Mouse (Mus musculus) layer of hippocampus, adult 8-10 months (tissue): Measurements from ENCODE around the gene Lhb. TPM values are rescaled to one million over a fixed set of nuclear protein-coding genes. Genes with fewer than 3 reads are reported as not detected.

Source experiments
- microRNA-seq, 2 experiments: library from miRNA; unstranded; fragments of <30 nt; microRNA quantifications; one replicate each; pipeline ENCODE4 v1.2.0; 2022
- total RNA-seq, 4 experiments: library from RNA; stranded (reverse); gene quantifications; 2 replicates each; pipeline ENCODE4 v1.2.4; 2022

The Lhb gene
- total RNA-seq, 4 experiments from 2014 or later: 0.52 TPM; not detected in 3

Small RNAs within 50 kb of the gene (microRNA-seq; reads per million reads assigned to microRNA genes)
- 0 reads per million in 2 experiments for gene Gm22133

Other genes with a start within 250 kb of the Lhb start
- under 1 TPM in 2 of 4 experiments, not detected in 2; 0.20 to 0.51 TPM for gene Gfy, start 241.3 kb upstream of the Lhb start, total RNA-seq
- gene Pth2, start 239.8 kb upstream of the Lhb start, total RNA-seq: not detected
- 1 to 10 TPM; 2.5 to 4.8 (median 3.6) TPM for gene Ccdc155, start 215.9 kb upstream of the Lhb start, total RNA-seq
- gene Dkkl1, start 208.7 kb upstream of the Lhb start, total RNA-seq: 1 to 10 TPM; 2.1 to 3.3 (median 2.6) TPM
- gene Tead2, start 205.1 kb upstream of the Lhb start, total RNA-seq: 1 to 10 TPM; 2.2 to 5.4 (median 3.7) TPM
- gene Cd37, start 181.7 kb upstream of the Lhb start, total RNA-seq: 10 to 100 TPM in 2 of 4 experiments, 1 to 10 TPM in 2; 6.3 to 34.1 (median 18.1) TPM
- gene Slc6a16, start 179.7 kb upstream of the Lhb start, total RNA-seq: 1 to 10 TPM; 1.9 to 3.4 (median 2.6) TPM
- not detected for gene Slc6a21, start 143.3 kb upstream of the Lhb start, total RNA-seq
- gene Trpm4, start 87.0 kb upstream of the Lhb start, total RNA-seq: 10 to 100 TPM; 16.0 to 25.6 (median 19.4) TPM
- gene Hrc, start 85.5 kb upstream of the Lhb start, total RNA-seq: under 1 TPM in 2 of 4 experiments, not detected in 2; 0.21 to 0.39 TPM
- 100 to 1,000 TPM; 123 to 143 (median 133) TPM for gene Ppfia3, start 53.8 kb upstream of the Lhb start, total RNA-seq
- gene Lin7b, start 50.2 kb upstream of the Lhb start, total RNA-seq: 100 to 1,000 TPM; 131 to 156 (median 140) TPM
- gene Snrnp70, start 25.1 kb upstream of the Lhb start, total RNA-seq: 100 to 1,000 TPM; 387 to 503 (median 439) TPM
- under 1 TPM in 1 of 4 experiments, not detected in 3; 0.14 TPM for gene Kcna7, start 15.2 kb upstream of the Lhb start, total RNA-seq
- gene Ntf5, start 7.1 kb upstream of the Lhb start, total RNA-seq: under 1 TPM in 3 of 4 experiments, not detected in 1; 0.31 to 0.39 (median 0.31) TPM
- 10 to 100 TPM; 16.0 to 23.3 (median 20.2) TPM for gene Gys1, start 14.0 kb downstream of the Lhb start, total RNA-seq
- gene Ruvbl2, start 17.3 kb downstream of the Lhb start, total RNA-seq: 10 to 100 TPM; 31.7 to 38.7 (median 35.4) TPM
- 100 to 1,000 TPM; 176 to 331 (median 227) TPM for gene Ftl1, start 39.1 kb downstream of the Lhb start, total RNA-seq
- 10 to 100 TPM; 70.0 to 78.6 (median 73.2) TPM for gene Bax, start 46.1 kb downstream of the Lhb start, total RNA-seq
- not detected for gene Tulp2, start 61.1 kb downstream of the Lhb start, total RNA-seq
- 1 to 10 TPM in 1 of 4 experiments, not detected in 3; 2.0 TPM for gene Gm45808, start 66.0 kb downstream of the Lhb start, total RNA-seq
- 1 to 10 TPM; 5.6 to 6.3 (median 6.2) TPM for gene Dhdh, start 68.0 kb downstream of the Lhb start, total RNA-seq
- gene Nucb1, start 89.6 kb downstream of the Lhb start, total RNA-seq: 100 to 1,000 TPM; 101 to 135 (median 117) TPM
- gene Ppp1r15a, start 105.4 kb downstream of the Lhb start, total RNA-seq: 10 to 100 TPM; 15.2 to 24.6 (median 19.0) TPM
- 1 to 10 TPM in 3 of 4 experiments, under 1 TPM in 1; 0.80 to 1.9 (median 1.5) TPM for gene Plekha4, start 105.5 kb downstream of the Lhb start, total RNA-seq
- not detected for gene Hsd17b14, start 134.1 kb downstream of the Lhb start, total RNA-seq
- gene Bcat2, start 149.3 kb downstream of the Lhb start, total RNA-seq: 10 to 100 TPM; 23.2 to 33.0 (median 29.9) TPM
- not detected for gene Fgf21, start 194.7 kb downstream of the Lhb start, total RNA-seq
- under 1 TPM in 3 of 4 experiments, not detected in 1; 0.20 to 0.28 (median 0.21) TPM for gene Fut1, start 196.5 kb downstream of the Lhb start, total RNA-seq
- gene Izumo1, start 201.0 kb downstream of the Lhb start, total RNA-seq: under 1 TPM in 3 of 4 experiments, not detected in 1; 0.14 to 0.27 (median 0.22) TPM
- 1 to 10 TPM; 5.8 to 7.5 (median 6.6) TPM for gene Rasip1, start 206.7 kb downstream of the Lhb start, total RNA-seq
- gene Mamstr, start 219.2 kb downstream of the Lhb start, total RNA-seq: 1 to 10 TPM; 1.5 to 4.4 (median 2.4) TPM
- gene Fut2, start 245.6 kb downstream of the Lhb start, total RNA-seq: under 1 TPM in 3 of 4 experiments, not detected in 1; 0.20 to 0.27 (median 0.23) TPM